Mouse (Mus musculus) 3T3-L1 (cell line): Measurements from ENCODE around the gene Fam129b.

Experiments
- DNase-seq: peaks from one replicate; pipeline ENCODE4 v3.0.0-alpha.2; 2015; ENCODE audit warnings: low read depth, low spot score

Fam129b gene

GRCm38 (mm10) chr2:32964659-32965457, 88.9 kb downstream of the Fam129b start:
- DNase-seq = peak; percentile 52

GRCm38 (mm10) chr2:32965511-32966183, 89.7 kb downstream of the Fam129b start:
- DNase-seq = peak; percentile 74

- peak; percentile 55 for DNase-seq
These were observed 90.3 kb downstream of the Fam129b start for GRCm38 (mm10) chr2:32966184-32966688.

- peak; percentile 94 for DNase-seq
These were observed 91.0 kb downstream of the Fam129b start for GRCm38 (mm10) chr2:32966689-32967631.

- DNase-seq = no peak
These were observed 92.2 kb downstream of the Fam129b start for GRCm38 (mm10) chr2:32968024-32968614.

- DNase-seq = no peak
These were observed 93.4 kb downstream of the Fam129b start for GRCm38 (mm10) chr2:32969326-32969725.

GRCm38 (mm10) chr2:32971235-32971634, 95.3 kb downstream of the Fam129b start:
- no peak for DNase-seq

- no peak for DNase-seq
These were observed 98.3 kb downstream of the Fam129b start for GRCm38 (mm10) chr2:32974216-32974615.
